Mouse (Mus musculus) T-cell, adult 66 days (primary cell): ENCODE data around the gene Vmn1r228. TPM values are rescaled to one million over a fixed set of nuclear protein-coding genes. Genes with fewer than 3 reads are reported as not detected.

Source experiments
- total RNA-seq, 2 experiments: library from RNA; stranded (reverse); gene quantifications; 3 replicates in 1 of 2; 4 replicates in 1 of 2; pipeline ENCODE4 v1.2.4; 2023

The Vmn1r228 gene
- not detected for total RNA-seq

DNA sequence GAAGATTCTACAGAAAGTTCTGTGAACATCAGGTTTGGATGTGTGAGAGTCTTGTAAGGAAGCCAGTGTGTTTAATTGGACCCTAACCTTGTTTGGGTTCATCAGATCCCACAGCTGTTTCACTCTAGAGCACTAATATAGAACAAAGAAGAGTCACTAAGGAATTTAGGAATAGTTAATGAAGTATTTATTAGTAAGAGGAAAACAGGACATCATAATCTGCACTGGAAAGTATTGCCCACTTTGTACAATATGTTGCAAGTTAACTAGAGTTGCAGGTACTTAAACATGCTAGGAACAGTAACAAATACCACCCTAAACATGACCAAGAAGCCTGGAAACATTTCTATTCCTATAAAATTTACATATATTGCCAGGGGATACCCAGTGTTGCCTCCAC lies at the start of gene Vmn1r228:
Gene Vmn1r228, minus strand, starts transcription at position 101 of the 400 bp plus-strand sequence.

DNA sequence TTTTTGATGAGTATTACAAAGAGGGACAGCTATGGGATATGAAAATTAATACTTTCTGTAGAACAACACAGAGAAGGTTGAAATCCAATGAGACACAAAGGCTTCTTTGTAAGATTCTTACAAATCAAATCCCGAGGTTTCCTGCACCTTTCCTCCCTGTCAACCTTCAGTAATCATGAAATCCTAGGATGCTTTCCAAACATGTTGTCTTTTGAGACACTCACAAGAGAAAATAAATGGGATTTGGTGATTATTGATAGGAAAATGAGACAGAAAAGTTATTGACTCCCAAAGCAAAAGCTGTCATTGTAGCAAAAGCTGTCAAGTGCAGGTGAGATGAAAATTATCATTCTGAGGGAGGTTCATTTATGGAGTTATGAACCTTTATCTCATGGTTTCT lies 25.3 kb upstream of the Vmn1r228 start, which contains the start of gene Vmn1r229:
Gene Vmn1r229, plus strand, starts transcription at position 301 of the 400 bp plus-strand sequence.

DNA sequence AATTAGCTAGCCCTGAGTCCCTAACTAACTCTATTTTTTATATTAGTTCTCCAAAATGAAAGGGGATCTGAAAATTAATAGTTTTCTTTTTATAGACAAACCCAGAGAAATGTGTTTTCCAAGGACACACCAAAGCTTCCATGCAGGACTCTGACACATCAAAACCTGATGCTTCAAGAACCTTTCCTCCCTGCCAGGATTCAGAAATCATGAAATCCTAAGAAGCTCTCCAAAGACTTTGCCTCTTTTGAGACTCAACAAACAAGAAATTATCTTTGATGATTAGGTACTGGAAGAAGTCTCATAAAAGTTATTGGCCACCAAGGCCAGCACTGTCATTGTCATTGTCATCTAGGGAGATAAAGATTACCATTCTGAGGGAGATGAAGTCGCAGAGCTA lies 56.4 kb downstream of the Vmn1r228 start, which contains the start of gene Vmn1r227:
Gene Vmn1r227, plus strand, starts transcription at position 301 of the 400 bp plus-strand sequence.

Other genes starting within 250 kb of the Vmn1r228 start
- gene Vmn2r109, start 221.4 kb downstream of the Vmn1r228 start, total RNA-seq, result not detected
- gene Vmn2r110, start 189.7 kb downstream of the Vmn1r228 start, total RNA-seq, result not detected
- gene Fpr-rs3, start 161.3 kb downstream of the Vmn1r228 start, total RNA-seq, result not detected
- not detected for gene Vmn1r226, start 103.3 kb downstream of the Vmn1r228 start, total RNA-seq
- gene Vmn1r227, start 56.3 kb downstream of the Vmn1r228 start, total RNA-seq, result not detected
- under 1 TPM in 1 of 2 experiments, not detected in 1; 0.09 TPM for gene Vmn1r229, start 25.4 kb upstream of the Vmn1r228 start, total RNA-seq
- gene Vmn1r230, start 54.3 kb upstream of the Vmn1r228 start, total RNA-seq, result not detected
- gene Vmn1r231, start 118.9 kb upstream of the Vmn1r228 start, total RNA-seq, result not detected
- gene Vmn1r232, start 133.6 kb upstream of the Vmn1r228 start, total RNA-seq, result not detected
- 100 to 1,000 TPM; 267 to 303 TPM for gene Ppp2r1a, start 159.2 kb upstream of the Vmn1r228 start, total RNA-seq
- not detected for gene Vmn1r233, start 210.3 kb upstream of the Vmn1r228 start, total RNA-seq
- 10 to 100 TPM; 10.7 to 14.4 TPM for gene Zfp160, start 222.7 kb upstream of the Vmn1r228 start, total RNA-seq